Mouse (Mus musculus) heart, adult 2 months (tissue): ENCODE results near the gene Rabl6. TPM values are rescaled to one million over a fixed set of nuclear protein-coding genes. Genes with fewer than 3 reads are reported as not detected.

Experiments used
- DNase-seq, 2 experiments: peaks; one replicate each; pipeline ENCODE4 v3.0.0; 2021
- H3K27ac ChIP-seq: fragments of 200-600 bp; 2 replicates; pipeline ENCODE4 v1.8.1; 2022
- H3K27me3 ChIP-seq: fragments of 200-500 bp; 2 replicates; pipeline ENCODE4 v1.6.1; 2012; ENCODE audit warnings: mild to moderate bottlenecking, low read length, inconsistent platforms, mixed read lengths; ENCODE audit not compliant: control insufficient read depth, insufficient read depth
- H3K36me3 ChIP-seq: fragments of 200-500 bp; 2 replicates; pipeline ENCODE4 v1.6.1; 2012; ENCODE audit warnings: low read length, inconsistent platforms; ENCODE audit not compliant: control insufficient read depth, insufficient read depth
- H3K4me1 ChIP-seq: fragments of 200-500 bp; 2 replicates; pipeline ENCODE4 v1.6.1; 2011; ENCODE audit warnings: low read length; ENCODE audit not compliant: control insufficient read depth, insufficient read depth
- H3K4me3 ChIP-seq: fragments of 200-600 bp; 2 replicates; pipeline ENCODE4 v1.8.1; 2022
- H3K79me2 ChIP-seq: fragments of 200-500 bp; replicated peaks from 2 replicates; pipeline ENCODE4 v1.6.1; 2012; ENCODE audit warnings: mild to moderate bottlenecking, inconsistent platforms, low read length, moderate library complexity, mixed read lengths; ENCODE audit not compliant: control insufficient read depth, insufficient read depth
- H3K9ac ChIP-seq: fragments of 200-500 bp; 2 replicates; pipeline ENCODE4 v1.6.1; 2012; ENCODE audit warnings: low read depth, mild to moderate bottlenecking, control low read depth, inconsistent platforms, low read length, mixed read lengths
- CTCF ChIP-seq: fragments of 200-600 bp; IDR thresholded peaks from 2 replicates; pipeline ENCODE4 v1.8.1; 2022; ENCODE audit warnings: antibody characterized with exemption, mild to moderate bottlenecking, moderate library complexity
- EP300 ChIP-seq: fragments of 200-500 bp; IDR thresholded peaks from 2 replicates; pipeline ENCODE4 v1.6.1; 2011; ENCODE audit warnings: low read depth, low read length, control low read depth; ENCODE audit not compliant: insufficient read depth
- POLR2A ChIP-seq: fragments of 200-500 bp; IDR thresholded peaks from 2 replicates; pipeline ENCODE4 v1.6.1; 2011; ENCODE audit warnings: mild to moderate bottlenecking, low read depth, low read length, control low read depth; ENCODE audit not compliant: insufficient read depth
- WGBS: fragments of 180-500 bp; shearing (Covaris S2); methylation state at CpG from one replicate; pipeline ENCODE4 v1.1.7; 2018; 5-methylcytosine and 5-hydroxymethylcytosine counted together
- intact Hi-C: fragments of 180-260 bp; cut with DNase I; formaldehyde crosslinking; loops from one replicate; pipeline ENCODE4 v1.15.1; 2025
- polyA plus RNA-seq: library from polyadenylated mRNA; depleted of rRNA; stranded (reverse); fragments of >200 nt; gene quantifications from 2 replicates; pipeline ENCODE4 v1.2.3, GENCODE M21; 2012
- total RNA-seq, 2 experiments: library from RNA; stranded (reverse); gene quantifications; 2 replicates each; pipeline ENCODE4 v1.2.3; 2021

Rabl6 gene
- total and polyA plus RNA-seq, 3 experiments = 48.8 to 65.3 (median 61.2) TPM

GRCm38 (mm10) chr2:25583571-25583970, 24.8 kb downstream of the Rabl6 start:
- H3K9ac ChIP-seq = no peak overlapping the region
- no peak for TF ChIP-seq CTCF
- no peak for TF ChIP-seq POLR2A
- no peak for TF ChIP-seq EP300
- DNase-seq = no peak
- no peaks in the 10 kb centered on the region for H3K36me3 ChIP-seq
- H3K27ac ChIP-seq = no peak overlapping the region
- intact Hi-C loops = no loop called here
- no peaks in the 10 kb centered on the region for H3K79me2 ChIP-seq
- WGBS = 56% methylated on average over 4 of the region's 4 CpGs
- peaks cover 15% of the 10 kb centered on the region for H3K4me1 ChIP-seq
- H3K27me3 ChIP-seq = peaks cover 13% of the 10 kb centered on the region
- no peak overlapping the region for H3K4me3 ChIP-seq

DNA sequence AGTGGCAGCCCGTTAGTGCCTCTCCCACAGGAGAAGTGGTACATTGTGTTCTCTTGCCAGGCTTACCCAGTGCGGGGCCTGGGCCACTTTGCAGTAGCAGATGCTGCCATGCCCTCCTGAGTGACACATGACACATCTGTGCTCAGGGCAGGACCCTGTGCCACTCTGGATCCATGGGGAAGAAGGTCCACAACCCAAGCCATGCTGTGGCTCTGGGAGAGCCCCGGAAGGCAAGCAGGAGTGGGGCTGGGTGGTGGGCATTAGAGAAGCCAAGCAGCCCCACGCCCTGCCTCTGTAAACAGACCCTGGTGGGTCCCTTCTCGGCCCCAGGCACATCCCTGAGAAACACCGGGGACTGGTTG, 25.2 kb downstream of the Rabl6 start:
- H3K27ac ChIP-seq = no peak overlapping the region
- H3K27me3 ChIP-seq = peaks cover 17% of the 10 kb centered on the region
- 84% methylated on average over 6 of the region's 6 CpGs for WGBS
- no peak overlapping the region for H3K4me3 ChIP-seq
- no peaks in the 10 kb centered on the region for H3K79me2 ChIP-seq
- H3K36me3 ChIP-seq = no peaks in the 10 kb centered on the region
- peak in 1 of 2 experiments; percentile 36 for DNase-seq
- TF ChIP-seq CTCF = no peak
- TF ChIP-seq POLR2A = no peak
- no peak for TF ChIP-seq EP300
- peaks cover 14% of the 10 kb centered on the region for H3K4me1 ChIP-seq
- intact Hi-C loops = no loop called here
- no peak overlapping the region for H3K9ac ChIP-seq

GRCm38 (mm10) chr2:25582466-25583119, 25.7 kb downstream of the Rabl6 start:
- Histone ChIP-seq H3K4me1 (peaks cover 12% of the 10 kb centered on the region), H3K27ac (no peak overlapping the region), H3K36me3 (no peaks in the 10 kb centered on the region), H3K4me3 (no peak overlapping the region), H3K79me2 (no peaks in the 10 kb centered on the region), H3K27me3 (peaks cover 20% of the 10 kb centered on the region), H3K9ac (no peak overlapping the region)
- DNase-seq = no peak
- WGBS = 51% methylated on average over 12 of the region's 12 CpGs
- intact Hi-C loops = no loop called here
- TF ChIP-seq CTCF = no peak
- TF ChIP-seq EP300 = no peak
- TF ChIP-seq POLR2A = no peak

- Histone ChIP-seq H3K4me3 (no peak overlapping the region), H3K27me3 (peaks cover 26% of the 10 kb centered on the region), H3K27ac (no peak overlapping the region), H3K4me1 (peaks cover 11% of the 10 kb centered on the region), H3K36me3 (no peaks in the 10 kb centered on the region), H3K79me2 (no peaks in the 10 kb centered on the region), H3K9ac (no peak overlapping the region)
- intact Hi-C loops = loop anchor here (2.0 kb wide), 2 partner anchors 23 kb away; no protein-coding TSS in a partner anchor
- WGBS = 14% methylated on average over 6 of the region's 6 CpGs
- DNase-seq = peak in 1 of 2 experiments; percentile 30
- no peak for TF ChIP-seq POLR2A
- no peak for TF ChIP-seq CTCF
- no peak for TF ChIP-seq EP300
Measured at GRCm38 (mm10) chr2:25581901-25582301, 26.4 kb downstream of the Rabl6 start.

GRCm38 (mm10) chr2:25581294-25581864, 26.9 kb downstream of the Rabl6 start, which contains the start of gene Ajm1:
Gene Ajm1 (minus strand): TSS chr2:25581757.
- Histone ChIP-seq H3K9ac (peak within 1 kb of the TSS; percentile 40; the same call in 1 of the 2 replicates), H3K36me3 (no peaks in the 10 kb centered on the region), H3K27me3 (peaks cover 27% of the 10 kb centered on the region), H3K79me2 (no peaks in the 10 kb centered on the region), H3K4me3 (no peak within 1 kb of the TSS), H3K4me1 (peaks cover 9% of the 10 kb centered on the region), H3K27ac (no peak within 1 kb of the TSS)
- TF ChIP-seq POLR2A (0 out of 2 replicates have a peak, but pooled peaks have one; percentile 24), EP300 (no peak), CTCF (peak; percentile 99; the same call in 1 of the 2 replicates)
- intact Hi-C loops = loop anchor here (2.0 kb wide), 2 partner anchors 23 kb away; no protein-coding TSS in a partner anchor
- 5% methylated on average over 19 of the region's 19 CpGs for WGBS
- DNase-seq = peak; percentile 58 to 67

DNA sequence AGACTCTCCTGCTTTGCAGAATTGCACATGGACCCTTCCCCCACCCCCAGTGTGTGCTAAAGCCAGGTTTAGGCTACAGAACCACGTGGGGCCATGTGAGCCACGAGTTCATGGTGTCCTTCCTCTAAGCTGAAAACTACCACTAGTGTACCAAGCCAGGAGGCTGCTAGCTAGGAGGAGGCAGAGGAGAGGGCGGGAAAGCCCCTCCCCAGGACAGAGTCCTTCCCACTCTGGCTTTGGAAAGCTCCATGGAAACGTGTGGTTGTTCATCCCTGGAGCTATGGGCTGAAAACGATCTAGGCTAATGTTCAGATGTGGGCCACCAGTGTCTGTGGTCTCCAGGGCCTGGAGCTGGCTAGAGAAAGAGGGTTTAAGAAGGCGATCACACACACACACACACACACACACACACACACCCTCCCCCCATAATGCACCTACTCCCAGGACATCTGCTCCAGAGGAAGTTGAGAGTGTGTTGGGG, 27.7 kb downstream of the Rabl6 start:
- no peaks in the 10 kb centered on the region for H3K36me3 ChIP-seq
- no peak for TF ChIP-seq POLR2A
- no peak for TF ChIP-seq EP300
- TF ChIP-seq CTCF = no peak
- no peak overlapping the region for H3K4me3 ChIP-seq
- peaks cover 27% of the 10 kb centered on the region for H3K27me3 ChIP-seq
- H3K79me2 ChIP-seq = no peaks in the 10 kb centered on the region
- peaks cover 9% of the 10 kb centered on the region for H3K4me1 ChIP-seq
- no peak for DNase-seq
- intact Hi-C loops = loop anchor here (2.0 kb wide), 2 partner anchors 22 to 24 kb away; no protein-coding TSS in a partner anchor
- no peak overlapping the region for H3K27ac ChIP-seq
- WGBS = 30% methylated on average over 6 of the region's 6 CpGs
- H3K9ac ChIP-seq = no peak overlapping the region
